Mouse (Mus musculus): ENCODE measurements around the gene Irgm2.
A peak's percentile ranks its signal among the peaks of the same experiment; 100 is the strongest.
"Not testable (repeated sequence)": the region's sequence is repeated elsewhere in the genome, so short reads cannot be mapped to it uniquely, and the experiment has no call there.

Gene Irgm2

DNA sequence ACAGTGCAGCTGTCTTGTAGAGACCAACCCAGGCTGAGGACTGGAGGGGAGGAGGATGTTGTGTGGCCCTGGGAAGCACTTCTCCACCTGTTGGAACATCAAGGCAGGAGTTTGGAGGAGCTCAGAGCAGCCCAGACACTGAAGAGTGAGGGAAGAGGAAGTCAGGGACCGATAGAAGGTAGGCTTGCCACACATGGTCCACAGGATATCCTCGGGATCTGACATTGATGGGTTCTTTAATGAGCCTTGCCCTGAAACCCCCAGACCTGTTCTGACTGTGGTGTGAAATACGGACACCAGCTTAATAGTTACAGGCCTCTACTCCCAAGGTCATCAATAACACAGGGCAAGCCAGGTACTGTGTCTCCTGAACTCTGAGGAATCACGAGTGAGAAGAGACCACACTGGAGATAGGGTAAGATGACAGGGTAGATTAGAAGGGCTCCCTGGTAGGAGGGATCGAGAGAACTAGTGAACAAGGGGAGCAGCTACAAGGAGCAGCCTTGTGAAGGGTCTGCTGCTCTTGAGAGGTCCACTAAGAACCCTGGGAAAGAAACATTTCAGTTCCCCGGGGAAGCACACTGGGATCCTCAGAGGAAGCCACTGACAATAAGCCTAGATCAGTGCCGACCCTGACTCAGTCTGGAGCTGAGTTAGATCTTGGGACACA, 14.4 kb downstream of the Irgm2 start:
- no peak for DNase-seq (ENCODE audit: low read depth, low spot score)

DNA sequence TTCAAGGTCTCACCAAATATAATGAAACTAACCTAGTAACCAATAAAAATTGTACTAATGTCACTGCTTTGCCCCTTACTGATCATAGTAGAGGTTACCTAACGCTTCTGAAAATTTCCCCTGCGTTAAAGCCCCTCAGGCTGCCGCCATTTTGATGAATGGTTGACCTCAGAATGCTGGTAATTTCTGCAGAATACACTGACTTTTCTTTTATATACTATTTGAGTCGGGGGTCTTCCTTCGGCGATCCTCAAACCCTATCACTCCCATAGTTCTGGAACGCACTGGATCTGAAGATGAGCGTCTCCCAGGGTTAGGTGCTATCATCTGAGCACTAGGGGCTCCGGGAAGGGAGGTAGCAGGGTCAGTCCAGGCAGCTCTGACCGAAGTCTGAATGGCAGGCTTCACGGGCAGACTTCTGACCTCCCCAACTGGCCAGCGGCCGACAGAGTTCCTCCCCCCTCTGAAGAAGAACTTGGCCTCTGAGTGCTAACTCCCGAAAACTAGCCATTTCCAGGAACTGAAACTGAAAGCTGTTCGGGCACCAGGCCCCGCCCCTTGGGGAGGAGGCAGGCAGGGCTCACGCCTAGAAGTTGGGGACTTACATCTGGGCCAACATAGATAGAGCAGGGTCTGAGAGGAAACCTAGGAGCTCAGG, 15.1 kb downstream of the Irgm2 start:
- peak; percentile 31 for DNase-seq (ENCODE audit: low read depth, low spot score)

DNA sequence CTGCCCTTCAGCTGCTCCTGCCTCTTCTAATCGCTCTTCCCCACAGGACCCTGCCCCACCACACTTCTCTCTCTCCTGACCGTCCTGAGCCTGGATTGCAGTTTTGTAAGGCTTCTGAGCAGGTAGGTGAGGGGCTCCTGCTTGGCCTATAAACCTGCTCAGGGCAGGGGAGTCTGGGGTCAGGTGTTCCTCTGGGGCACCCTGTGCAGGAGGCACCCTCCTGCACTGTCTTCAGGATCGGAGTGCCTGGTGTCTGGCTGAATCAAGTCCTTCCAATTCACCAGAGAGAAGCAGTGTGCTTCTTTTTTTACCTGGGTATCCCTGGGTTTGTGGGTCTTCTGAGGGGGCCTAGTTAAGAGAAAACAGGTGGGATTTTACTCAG, 15.6 kb downstream of the Irgm2 start:
- not testable (repeated sequence) for DNase-seq (ENCODE audit: low read depth, low spot score)

DNA sequence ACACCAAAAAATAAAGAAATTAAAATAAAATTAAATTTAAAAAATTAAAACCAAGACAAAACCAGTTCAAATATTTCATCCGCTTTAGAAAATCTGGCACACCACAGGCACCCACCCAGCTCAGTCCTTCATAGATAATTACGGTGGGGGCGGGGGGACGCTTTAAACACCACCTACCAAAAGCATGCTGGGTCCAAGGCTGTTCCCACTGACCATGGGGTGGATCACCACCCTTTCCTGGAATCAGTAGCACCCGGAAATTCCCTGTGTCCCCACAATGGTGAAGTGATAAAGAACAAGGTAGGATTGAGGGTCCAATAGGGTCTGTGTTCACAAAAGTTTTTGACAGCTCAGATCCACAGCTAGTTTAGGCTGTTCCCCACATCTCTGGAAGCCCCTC, 16.4 kb downstream of the Irgm2 start:
- no peak for DNase-seq (ENCODE audit: low read depth, low spot score)

DNA sequence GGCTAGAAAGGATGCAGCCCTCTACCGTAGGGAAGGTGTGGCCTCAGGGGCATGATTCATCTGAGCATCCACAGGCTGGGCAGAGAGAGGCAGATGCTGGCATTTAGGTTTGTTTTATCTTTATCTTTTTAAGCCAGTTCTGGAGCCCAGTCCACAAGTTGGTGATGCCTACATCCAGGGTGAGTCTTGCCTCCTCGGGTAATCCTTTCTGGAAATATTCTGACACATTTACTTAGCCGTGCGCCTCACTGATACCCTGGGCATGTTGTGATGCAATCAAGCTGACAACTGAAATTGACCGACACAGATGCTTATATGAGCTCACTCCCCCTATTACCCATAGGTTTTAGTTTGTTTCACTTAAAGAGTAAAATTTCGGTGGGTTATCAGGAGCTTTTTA, 17.4 kb downstream of the Irgm2 start:
- DNase-seq (ENCODE audit: low read depth, low spot score): no peak

DNA sequence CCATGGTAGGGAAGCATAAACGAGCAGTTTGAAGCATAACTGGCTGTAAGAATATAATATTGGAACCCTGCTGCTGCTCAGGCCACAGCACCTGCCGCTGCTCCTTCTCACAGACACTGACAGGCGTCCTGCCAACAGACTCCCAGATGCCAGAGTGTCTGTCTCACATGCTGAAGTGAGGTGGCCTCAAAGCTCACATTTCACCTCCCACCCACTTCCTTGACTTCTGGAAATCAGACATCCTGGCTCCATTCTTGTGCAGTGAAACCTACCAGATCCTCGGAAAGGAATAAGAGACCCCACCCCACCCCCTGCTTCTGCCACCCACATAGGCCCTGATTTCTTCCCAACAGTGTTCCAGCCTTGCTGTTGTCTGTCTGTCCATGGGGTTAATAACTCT, 24.3 kb downstream of the Irgm2 start:
- DNase-seq (ENCODE audit: low read depth, low spot score): no peak

DNA sequence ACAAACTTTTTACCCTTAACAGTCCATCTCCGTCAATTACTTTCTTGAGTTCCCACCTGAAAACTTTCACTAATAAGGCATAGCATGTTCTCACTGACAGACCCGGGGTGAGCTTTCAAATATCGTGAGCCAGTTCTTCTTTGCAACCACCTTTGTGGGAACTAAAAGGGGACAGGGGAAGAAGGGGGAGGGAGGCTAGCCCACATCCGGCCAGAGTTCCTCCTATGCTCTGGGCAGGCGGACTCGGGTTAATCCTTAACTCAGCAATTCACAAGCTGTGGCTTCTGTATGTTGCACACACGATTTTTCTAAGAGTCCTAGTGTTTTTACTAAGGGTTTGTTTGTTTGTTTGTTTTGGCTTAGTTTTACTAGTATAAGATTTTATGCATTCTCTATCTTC, 24.9 kb downstream of the Irgm2 start:
- DNase-seq (ENCODE audit: low read depth, low spot score): no peak

DNA sequence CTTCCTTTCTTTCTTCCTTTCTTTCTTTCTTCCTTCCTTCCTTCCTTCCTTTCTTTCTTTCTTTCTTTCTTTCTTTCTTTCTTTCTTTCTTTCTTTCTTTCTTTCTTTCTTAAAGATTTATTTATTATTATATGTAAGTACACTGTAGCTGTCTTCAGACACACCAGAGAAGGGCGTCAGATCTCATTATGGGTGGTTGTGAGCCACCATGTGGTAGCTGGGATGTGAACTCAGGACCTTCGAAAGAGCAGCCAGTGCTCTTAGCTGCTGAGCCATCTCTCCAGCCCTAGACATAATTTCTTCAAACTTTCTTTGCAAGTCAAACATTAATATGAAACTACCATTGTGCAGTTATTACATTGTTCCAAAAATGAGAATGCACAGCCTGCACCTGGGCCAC, 25.5 kb downstream of the Irgm2 start:
- DNase-seq (ENCODE audit: low read depth, low spot score): not testable (repeated sequence)

DNA sequence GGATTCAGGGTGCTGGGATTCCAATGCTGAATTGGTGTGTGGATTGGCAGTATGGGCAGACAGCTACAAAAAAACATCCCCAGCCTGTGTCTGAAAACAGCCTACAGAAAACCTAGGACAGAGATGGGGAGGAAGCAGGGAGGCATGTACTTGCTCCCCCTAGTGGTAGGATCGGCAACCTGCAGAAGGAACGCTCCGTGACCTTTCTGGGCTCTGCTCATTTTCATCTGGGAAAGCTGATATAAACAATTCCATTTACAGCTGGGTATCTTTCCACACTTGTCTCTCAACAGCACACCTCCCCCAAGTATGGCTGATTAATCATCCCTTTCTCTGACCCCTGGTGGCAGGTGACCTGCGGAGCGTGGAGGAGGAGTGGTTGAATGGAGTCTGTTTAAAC, 26.2 kb downstream of the Irgm2 start:
- peak; percentile 66 for DNase-seq (ENCODE audit: low read depth, low spot score)

DNA sequence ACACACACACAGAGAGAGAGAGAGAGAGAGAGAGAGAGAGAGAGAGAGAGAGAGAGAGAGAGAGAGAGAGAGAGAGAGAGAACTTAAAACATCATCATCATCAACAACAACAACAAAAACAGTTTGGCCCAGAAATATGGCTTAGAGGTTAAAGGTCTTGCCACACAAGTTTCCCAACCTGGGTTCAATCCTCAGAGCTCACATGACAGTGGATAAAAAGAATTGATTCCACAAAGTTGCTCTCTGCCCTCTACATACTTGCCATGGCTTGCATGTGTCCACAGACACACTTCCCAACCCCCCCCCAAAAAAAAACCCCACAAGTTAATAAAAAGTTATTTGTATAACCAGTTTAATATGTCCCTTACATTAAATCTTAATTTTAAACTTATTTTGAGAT, 27.0 kb downstream of the Irgm2 start:
- no peak for DNase-seq (ENCODE audit: low read depth, low spot score)

DNA sequence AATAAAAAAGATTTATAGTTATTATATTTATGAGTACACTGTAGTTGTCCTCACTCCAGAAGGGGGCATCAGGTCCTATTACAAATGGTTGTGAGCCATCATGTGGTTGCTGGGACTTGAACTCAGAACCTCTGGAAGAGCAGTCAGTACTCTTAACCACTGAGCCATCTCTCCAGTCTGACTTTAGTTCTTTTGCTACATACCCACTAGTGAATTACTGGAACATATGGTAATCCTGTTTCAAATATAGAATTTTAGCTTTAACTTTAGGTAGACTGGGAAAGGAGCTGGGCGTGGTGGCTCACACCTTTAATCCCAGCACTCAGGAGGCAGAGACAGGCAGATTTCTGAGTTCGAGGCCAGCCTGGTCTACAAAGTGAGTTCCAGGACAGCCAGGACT, 28.6 kb downstream of the Irgm2 start:
- DNase-seq (ENCODE audit: low read depth, low spot score): not testable (repeated sequence)

DNA sequence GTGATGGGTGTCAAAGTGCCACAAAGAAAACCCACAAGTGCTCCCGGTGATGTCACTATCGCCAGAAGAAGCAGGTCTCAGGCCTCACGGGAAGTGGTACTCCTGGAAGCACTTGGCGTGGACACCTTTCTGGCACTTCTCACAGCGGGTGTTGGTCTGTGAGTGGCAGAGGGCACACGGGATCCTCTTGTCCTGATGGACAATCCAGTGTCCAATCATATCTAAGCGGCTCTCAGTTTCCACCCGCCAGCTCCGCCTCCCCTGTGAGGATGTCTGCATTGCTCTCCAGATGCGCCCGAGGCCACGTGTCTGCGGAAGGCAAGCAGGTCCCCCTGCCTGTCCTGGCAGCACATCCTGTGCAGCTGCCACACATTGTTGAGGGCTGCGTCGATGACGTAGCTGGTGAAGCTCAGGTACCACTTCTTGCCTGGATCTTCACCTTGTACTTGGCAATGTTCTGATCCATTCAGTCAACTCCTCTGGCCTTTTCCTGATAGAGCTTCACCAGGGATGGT, 31.0 kb downstream of the Irgm2 start:
- DNase-seq (ENCODE audit: low read depth, low spot score): no peak

DNA sequence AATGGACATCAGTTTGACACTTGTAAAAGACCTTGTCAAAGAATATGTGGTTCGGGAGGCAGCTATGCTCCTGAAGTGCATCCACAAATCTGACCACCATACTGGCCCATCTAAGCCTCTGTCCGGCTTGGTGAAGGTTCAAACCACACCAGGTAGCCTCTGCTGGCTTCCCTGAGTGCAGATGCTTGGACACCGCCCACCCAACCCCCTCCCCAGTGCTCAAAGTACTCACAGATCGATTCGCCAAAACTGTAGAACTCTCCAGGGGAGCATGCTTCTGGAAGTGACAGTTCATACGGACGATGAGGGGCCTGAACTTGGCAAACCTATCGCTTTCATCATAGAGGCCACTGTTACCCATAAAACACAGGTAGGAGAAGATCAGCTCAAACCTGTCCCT, 31.7 kb downstream of the Irgm2 start:
- DNase-seq (ENCODE audit: low read depth, low spot score): no peak

DNA sequence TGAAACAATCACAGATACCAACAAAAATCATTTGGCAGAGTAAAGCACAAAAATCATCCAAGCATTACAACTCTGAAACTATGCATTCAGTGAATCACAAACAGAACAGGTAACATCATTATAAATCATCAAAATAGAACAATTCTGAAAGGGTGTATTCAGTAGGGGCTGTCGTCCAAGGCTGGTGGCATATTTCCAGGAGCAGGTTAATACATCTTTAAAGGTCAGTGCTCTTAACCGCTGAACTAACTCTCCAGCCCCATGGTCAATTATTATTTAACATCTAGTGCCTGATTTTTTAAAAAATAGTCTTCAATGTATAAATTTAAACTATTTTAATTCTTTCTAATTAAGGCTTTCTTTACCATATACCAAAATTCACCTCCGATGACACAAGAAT, 35.1 kb downstream of the Irgm2 start:
- DNase-seq (ENCODE audit: low read depth, low spot score): not testable (repeated sequence)

DNA sequence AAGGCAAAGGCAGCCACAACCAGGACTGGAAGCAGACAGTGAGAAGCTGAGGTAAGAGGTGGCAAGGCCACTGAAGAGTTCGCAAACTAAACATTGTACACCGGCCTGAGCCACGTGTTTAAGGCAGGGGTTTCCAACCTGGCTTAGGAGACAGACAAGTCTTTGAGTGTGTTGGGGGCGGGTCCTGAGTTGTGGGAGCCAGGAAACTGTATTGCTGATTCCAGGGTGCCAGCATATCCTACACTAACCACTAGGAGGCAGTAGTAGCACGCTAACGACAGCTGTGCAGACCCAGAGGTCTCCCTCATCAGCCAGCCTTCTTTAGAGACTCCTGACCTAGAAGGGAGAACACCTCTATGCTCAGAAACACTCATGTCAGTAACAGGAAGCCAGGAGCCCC, 35.7 kb downstream of the Irgm2 start:
- DNase-seq (ENCODE audit: low read depth, low spot score): peak; percentile 91

DNA sequence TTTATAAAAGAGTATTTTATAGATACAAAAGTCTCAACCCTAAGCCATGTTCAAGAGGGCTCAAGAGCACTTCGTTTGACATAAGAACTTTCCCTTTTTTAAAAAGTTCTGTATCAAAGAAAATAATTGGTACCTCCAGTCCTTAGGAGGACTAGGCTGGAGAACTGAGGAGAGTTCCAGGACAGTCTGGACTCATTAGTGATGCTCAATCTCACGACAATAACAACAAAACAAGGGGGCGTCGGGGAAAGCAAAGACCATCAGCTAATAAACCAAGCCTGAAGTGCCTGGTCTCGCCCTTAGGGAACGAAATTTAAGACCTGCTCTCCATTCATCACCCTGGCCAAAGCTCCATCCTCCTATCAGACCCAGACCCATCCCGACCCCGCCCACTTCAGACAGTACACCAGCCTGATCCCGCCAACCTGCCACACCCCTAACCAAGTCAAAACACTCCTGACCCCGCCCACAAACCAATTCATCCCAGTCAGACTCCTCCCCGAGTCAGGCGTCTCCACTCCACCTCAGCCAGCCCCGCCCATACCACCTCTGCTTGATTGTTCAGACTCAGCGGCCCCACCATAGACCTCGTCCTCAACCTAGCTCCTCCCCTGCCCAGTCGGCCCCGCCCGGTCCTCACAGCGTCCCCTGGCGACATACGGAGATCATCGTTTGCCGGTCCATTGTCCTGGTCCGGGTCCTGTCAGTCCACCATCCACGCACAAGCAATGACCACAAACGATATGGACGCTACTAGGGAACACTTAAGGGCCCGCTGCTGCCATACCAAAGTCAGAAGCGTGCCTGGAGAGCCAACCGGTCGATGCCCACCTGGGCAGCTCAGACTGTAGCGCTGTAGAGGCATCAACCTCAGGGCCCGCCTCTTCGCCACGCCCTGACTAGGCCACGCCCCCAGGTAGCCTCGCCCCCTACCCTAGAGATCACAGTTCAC, 39.7 kb downstream of the Irgm2 start:
- peak; percentile 94 for DNase-seq (ENCODE audit: low read depth, low spot score)

DNA sequence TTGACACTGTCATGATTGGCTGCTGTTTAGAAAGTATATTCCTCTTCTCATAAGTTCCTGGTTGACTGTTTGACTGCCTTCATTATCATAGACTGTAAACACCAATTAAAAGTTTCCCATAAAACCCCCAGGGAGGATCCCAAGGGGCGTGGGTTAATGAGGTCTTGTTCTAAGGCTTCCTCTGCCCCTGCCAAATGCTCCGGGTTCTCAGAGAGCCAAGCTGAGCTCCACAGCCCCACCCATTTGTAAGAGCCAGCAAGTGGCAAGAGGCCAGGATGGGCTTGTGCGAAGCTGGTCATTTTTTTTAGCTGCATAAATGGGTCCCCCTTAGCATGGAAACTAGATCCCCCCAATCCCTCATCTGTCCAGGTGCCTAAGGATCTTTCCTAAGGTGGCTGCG, 47.9 kb downstream of the Irgm2 start:
- no peak for DNase-seq (ENCODE audit: low read depth, low spot score)

DNA sequence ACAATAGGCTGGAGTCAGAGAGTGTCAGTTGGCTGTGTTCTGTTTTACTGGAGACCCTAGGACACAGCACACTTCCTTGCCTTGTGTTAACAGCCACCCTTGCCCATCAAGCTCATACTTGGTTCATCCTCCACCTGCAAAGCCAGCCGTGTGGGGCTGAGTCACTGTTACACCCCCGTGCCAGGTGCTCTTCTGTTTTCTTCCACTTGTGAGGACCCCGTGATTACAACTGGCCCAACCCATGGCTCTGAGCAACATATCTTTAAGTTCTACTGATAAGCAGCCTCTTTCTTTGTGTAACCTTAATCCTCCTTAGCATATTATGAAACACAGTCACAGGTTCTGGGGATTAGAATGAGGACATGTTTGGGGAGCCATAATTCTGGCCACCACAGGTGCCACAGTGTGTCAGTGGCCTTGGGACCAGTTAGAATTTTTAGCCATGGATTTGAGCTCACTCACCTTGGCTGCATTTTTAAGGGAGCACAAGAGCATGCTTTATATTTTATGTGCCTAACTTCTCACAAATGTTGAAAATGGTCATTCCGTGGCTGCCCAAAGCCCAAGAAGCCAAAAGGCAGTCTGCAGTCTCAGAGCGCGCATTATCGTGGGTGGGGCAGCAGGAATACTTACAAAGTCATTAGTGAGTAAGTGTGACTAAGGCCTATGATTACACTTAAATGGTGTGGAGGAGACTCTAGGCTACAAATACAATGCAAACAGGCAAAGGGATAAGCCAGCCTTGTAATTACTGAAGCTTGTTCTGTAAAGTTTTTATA, 50.0 kb downstream of the Irgm2 start:
- no peak for DNase-seq (ENCODE audit: low read depth, low spot score)

DNA sequence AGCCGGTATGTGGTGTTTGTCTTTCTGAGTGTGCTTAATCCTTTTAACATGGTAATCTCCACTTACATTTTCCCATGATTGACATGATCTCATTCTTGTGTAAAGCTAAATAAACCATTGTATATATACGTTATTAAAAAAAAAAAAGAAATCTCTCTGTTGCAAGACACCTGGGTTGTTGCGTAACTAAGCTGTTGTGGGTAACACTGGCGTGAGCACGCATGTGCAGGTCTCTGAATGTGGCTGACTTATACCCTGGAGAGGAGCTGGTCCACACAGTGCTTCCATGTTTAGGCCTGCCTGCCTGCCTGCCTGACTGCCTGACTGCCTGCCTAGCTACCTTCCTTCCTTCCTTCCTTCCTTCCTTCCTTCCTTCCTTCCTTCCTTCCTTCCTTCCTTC, 51.1 kb downstream of the Irgm2 start:
- no peak for DNase-seq (ENCODE audit: low read depth, low spot score)

DNA sequence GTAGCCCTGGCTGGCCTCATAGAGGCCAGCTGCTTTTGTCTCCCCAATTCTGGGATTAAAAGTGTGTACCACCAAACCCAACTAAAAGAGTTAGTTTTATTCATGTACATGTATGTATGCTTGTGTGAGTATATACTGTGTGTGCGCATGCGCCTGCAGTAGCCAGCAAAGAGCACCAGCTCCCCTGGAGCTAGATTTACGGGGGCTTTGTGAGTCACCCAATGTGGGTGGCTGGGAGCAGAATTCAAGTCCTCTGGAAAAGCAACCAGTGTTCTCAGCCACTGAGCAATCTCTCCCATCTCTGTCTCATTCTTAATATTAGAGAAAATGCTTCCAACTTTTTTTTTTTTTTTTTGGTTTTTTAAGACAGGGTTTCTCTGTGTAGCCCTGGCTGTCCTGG, 55.0 kb downstream of the Irgm2 start:
- no peak for DNase-seq (ENCODE audit: low read depth, low spot score)

DNA sequence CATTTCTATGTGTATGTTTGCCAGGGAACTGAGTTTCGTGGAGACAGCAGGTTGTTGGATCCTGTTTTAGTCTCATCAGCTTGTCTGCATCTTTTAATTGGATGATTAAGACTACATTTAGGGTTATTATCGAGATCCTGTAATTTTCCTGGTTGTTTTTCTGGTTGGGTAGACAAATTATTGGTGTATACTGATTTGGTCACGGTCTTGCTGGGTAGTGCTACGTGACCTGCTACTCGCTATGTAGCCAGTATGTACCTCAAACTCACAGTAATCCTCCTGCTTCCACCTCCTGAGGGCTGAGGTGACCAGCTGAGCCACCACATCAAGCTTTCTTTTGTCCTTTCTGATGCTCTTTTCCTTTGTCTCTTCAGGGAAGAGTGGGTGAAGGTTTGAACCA, 58.4 kb downstream of the Irgm2 start:
- DNase-seq (ENCODE audit: low read depth, low spot score): no peak

DNA sequence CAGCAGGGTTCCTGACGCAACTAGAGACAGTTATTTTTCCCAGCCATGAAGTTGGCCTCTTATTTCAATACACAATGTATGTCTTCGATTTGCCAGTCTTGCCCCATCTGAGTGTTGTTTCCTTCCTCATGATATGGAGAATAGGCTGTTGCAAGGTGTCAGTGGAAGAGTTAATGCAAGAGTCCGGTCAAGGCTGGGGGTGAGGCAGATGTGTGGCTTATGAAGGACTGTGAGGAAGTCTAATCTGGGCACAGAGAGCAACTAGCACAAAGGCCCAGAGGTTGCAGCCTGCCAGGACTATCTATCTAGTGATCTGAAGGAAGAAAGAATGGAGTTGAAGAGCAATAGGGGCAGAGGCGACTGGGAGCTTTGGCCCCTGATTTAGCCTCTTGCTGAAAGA, 60.7 kb downstream of the Irgm2 start:
- DNase-seq (ENCODE audit: low read depth, low spot score): no peak
